Mouse (Mus musculus) bone marrow, adult 2 months (tissue): ENCODE results near the gene Cd9.

ENCODE experiments used
- CTCF ChIP-seq: fragments of 200-500 bp; IDR thresholded peaks from 2 replicates; pipeline ENCODE4 v1.5.1; 2011; ENCODE audit warnings: low read length, control low read depth; ENCODE audit not compliant: control insufficient read depth, insufficient read depth
- POLR2A ChIP-seq: fragments of 200-500 bp; IDR thresholded peaks from 2 replicates; pipeline ENCODE4 v1.6.1; 2011; ENCODE audit warnings: low read depth, mild to moderate bottlenecking, control low read depth, low read length, borderline replicate concordance; ENCODE audit not compliant: control insufficient read depth

- TF ChIP-seq CTCF (no peak), POLR2A (no peak)
Observed at GRCm38 (mm10) chr6:125512950-125513596, 18.5 kb upstream of the Cd9 start.
